8 mouse cellular contexts compared by ENCODE assay signal in the genomic region with DNA sequence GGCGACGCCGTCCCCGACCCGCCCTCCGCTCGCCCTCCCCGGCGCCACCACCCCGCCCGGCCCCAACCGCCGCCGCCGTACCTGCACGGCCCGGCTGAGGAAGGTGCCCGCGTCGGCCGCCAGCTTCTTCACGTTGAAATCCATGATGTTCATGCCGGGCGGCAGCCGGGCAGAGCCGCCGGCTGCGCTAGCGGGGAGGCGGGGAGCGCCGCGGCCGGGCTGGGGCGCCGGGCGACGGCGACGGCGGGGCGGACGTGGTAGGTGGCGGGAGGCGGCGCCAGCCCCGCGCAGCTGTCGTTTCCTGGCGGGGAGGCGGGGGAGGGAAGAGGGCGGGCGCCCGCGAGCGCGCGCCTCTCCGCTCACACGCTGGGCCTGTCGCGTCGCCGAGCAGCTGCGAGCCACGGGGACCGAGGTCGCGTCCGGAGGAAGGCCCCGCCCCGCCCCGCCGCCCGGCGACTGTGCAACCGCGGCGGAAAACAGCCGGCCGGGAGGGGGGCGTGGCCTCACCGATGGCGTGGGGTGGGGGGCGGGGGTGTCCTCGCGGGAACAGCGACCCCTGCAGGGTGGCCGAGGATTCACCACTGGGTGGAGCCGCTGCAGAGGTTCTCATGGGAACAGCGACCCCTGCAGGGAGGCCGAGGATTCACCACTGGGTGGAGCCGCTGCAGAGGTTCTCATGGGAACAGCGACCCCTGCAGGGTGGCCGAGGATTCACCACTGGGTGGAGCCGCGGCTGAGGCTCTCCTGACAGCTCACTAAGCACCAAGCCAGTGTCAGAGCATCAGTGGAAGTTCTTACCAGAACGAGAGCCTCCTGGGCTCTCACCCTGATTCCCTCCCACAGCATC. TPM values are rescaled to one million over a fixed set of nuclear protein-coding genes. Genes with fewer than 3 reads are reported as not detected.
DNase-seq lines count a peak whose midpoint lies in the region; ATAC-seq lines count a peak whose summit lies in the region.

A gene (minus strand): TSS at position 435 of the 847 bp plus-strand sequence.

- peaks cover 11% of the 10 kb centered on the region for H3K36me3 ChIP-seq in megakaryocyte, embryonic 14.5 days (replicated peaks; ENCODE audit: low read length)

- H3K4me1 ChIP-seq in megakaryocyte, embryonic 14.5 days, result peaks cover 66% of the 10 kb centered on the region

- H3K9me3 ChIP-seq in megakaryocyte, embryonic 14.5 days, result no peaks in the 10 kb centered on the region

- ATAC-seq in common myeloid progenitor, adult 5-6 weeks (replicated peaks; ENCODE audit: low read depth, poor library complexity, severe bottlenecking), result peak; percentile 77

- DNase-seq in ZHBTc4 (ENCODE audit: low read depth, low spot score), result peak; percentile 91
- peak; percentile 90 to 92 for DNase-seq in gastrocnemius, adult 8-10 months (ENCODE audit: low spot score in 2 of 2)
- peak; percentile 50 for DNase-seq in hindlimb bud, embryonic 11.5 days (ENCODE audit: extremely low spot score, low read depth, low spot score)
- peak; percentile 88 to 92 for DNase-seq in left cerebral cortex, adult 8-10 months (ENCODE audit: low spot score in 2 of 2)
- peak; percentile 96 to 97 for DNase-seq in right cerebral cortex, postnatal 10 days (ENCODE audit: low spot score in 2 of 2)
- DNase-seq in urinary bladder, postnatal 25 days (ENCODE audit: low spot score), result peak; percentile 100

- H3K4me3 ChIP-seq in megakaryocyte, embryonic 14.5 days (replicated peaks), result peak within 1 kb of the TSS; percentile 100

- no peaks in the 10 kb centered on the region for H3K27me3 ChIP-seq in megakaryocyte, embryonic 14.5 days (replicated peaks)

RNA-seq across cellular contexts. Expression of the gene that starts here (rescaled TPM):
- total RNA-seq in common myeloid progenitor, adult 5-6 weeks (2017), result 37.5 and 51.9 TPM in 2 replicates
- 100 to 1,000 TPM; 304 to 397 (median 329) TPM for total RNA-seq in gastrocnemius, adult 8-10 months (2022)
- 10 to 100 TPM; 62.2 to 67.4 (median 64.3) TPM for total RNA-seq in left cerebral cortex, adult 8-10 months (2022)
- 36.0 and 37.9 TPM in 2 replicates for polyA plus RNA-seq in megakaryocyte, embryonic 14.5 days (2012; ENCODE audit: insufficient read depth, low replicate concordance)

Comparison
In these comparisons a context has a peak if more than half of its experiments do, and no peak if none do; other contexts are left out.
1. Peak in every context shown above with its lines: DNase-seq, ATAC-seq and H3K4me3 ChIP-seq.
2. DNase-seq: peak in every context shown above with its lines; median percentile 100 in urinary bladder, postnatal 25 days; 96 in right cerebral cortex, postnatal 10 days; 91 in ZHBTc4; 91 in gastrocnemius, adult 8-10 months; 90 in left cerebral cortex, adult 8-10 months; 50 in hindlimb bud, embryonic 11.5 days.